Mouse (Mus musculus): Measurements from ENCODE around the gene Ppfia4. TPM values are rescaled to one million over a fixed set of nuclear protein-coding genes. Genes with fewer than 3 reads are reported as not detected.

The Ppfia4 gene
- polyA plus RNA-seq, 1 experiment from 2014 or later, result 9.4 TPM

- 5% methylated on average over 53 of the region's 59 CpGs for WGBS (ENCODE audit: insufficient replicate concordance)
- peak overlapping the region; percentile 87 for H3K4me2 ChIP-seq
- H3K4me3 ChIP-seq (ENCODE audit: low read depth, low read length), result peak overlapping the region; percentile 54
- no peaks in the 10 kb centered on the region; the same call in 1 of the 2 replicates for H3K36me3 ChIP-seq (ENCODE audit: control insufficient read depth, insufficient read depth, low read length)
- H3K27me3 ChIP-seq (ENCODE audit: control insufficient read depth, insufficient read depth, low read length), result peaks cover 13% of the 10 kb centered on the region
- no peak overlapping the region for H3K27ac ChIP-seq (ENCODE audit: low read depth, low read length)
- H3K9me3 ChIP-seq (replicated peaks; ENCODE audit: control insufficient read depth, low read length), result no peaks in the 10 kb centered on the region
- 0 out of 2 replicates have a peak, but pooled peaks have one; percentile 15 for ATAC-seq (replicated peaks; ENCODE audit: insufficient number of reproducible peaks, low FRiP score, low TSS enrichment)
- H3K4me1 ChIP-seq (ENCODE audit: control insufficient read depth, insufficient read depth, low read length), result peaks cover 31% of the 10 kb centered on the region
- H3K9ac ChIP-seq (ENCODE audit: low read depth, low read length), result peak overlapping the region; percentile 58
These were observed 33.9 kb downstream of the Ppfia4 start for GRCm38 (mm10) chr1:134298636-134299411.

DNA sequence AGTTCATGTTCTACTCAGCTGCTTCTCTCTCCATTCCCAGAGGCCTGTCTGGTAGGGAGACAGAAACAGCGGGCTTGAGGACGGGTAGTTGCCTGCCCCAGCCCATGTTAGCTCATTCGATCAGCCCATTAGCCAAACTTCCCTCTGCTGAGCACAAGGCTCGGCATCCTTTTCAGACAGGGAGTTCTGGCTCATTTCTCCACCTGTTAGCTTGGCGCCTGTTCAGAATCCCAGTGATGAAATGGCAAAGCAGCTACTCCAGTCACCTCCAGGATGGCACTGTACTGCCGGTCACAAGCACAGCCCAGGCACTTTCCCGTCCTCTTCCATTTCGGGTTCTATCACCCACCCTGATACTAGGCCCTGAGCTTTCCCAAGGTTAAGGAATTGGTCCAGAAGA, 35.5 kb downstream of the Ppfia4 start:
- Histone ChIP-seq H3K4me2 (no peak overlapping the region), H3K27ac (ENCODE audit: low read depth, low read length) (no peak overlapping the region), H3K4me1 (ENCODE audit: control insufficient read depth, insufficient read depth, low read length) (peaks cover 18% of the 10 kb centered on the region), H3K27me3 (ENCODE audit: control insufficient read depth, insufficient read depth, low read length) (peaks cover 13% of the 10 kb centered on the region), H3K4me3 (ENCODE audit: low read depth, low read length) (no peak overlapping the region), H3K36me3 (ENCODE audit: control insufficient read depth, insufficient read depth, low read length) (no peaks in the 10 kb centered on the region), H3K9me3 (replicated peaks; ENCODE audit: control insufficient read depth, low read length) (no peaks in the 10 kb centered on the region), H3K9ac (ENCODE audit: low read depth, low read length) (no peak overlapping the region)
- WGBS (ENCODE audit: insufficient replicate concordance), result 85% methylated on average over 8 of the region's 8 CpGs
- ATAC-seq (replicated peaks; ENCODE audit: insufficient number of reproducible peaks, low FRiP score, low TSS enrichment), result no peak

DNA sequence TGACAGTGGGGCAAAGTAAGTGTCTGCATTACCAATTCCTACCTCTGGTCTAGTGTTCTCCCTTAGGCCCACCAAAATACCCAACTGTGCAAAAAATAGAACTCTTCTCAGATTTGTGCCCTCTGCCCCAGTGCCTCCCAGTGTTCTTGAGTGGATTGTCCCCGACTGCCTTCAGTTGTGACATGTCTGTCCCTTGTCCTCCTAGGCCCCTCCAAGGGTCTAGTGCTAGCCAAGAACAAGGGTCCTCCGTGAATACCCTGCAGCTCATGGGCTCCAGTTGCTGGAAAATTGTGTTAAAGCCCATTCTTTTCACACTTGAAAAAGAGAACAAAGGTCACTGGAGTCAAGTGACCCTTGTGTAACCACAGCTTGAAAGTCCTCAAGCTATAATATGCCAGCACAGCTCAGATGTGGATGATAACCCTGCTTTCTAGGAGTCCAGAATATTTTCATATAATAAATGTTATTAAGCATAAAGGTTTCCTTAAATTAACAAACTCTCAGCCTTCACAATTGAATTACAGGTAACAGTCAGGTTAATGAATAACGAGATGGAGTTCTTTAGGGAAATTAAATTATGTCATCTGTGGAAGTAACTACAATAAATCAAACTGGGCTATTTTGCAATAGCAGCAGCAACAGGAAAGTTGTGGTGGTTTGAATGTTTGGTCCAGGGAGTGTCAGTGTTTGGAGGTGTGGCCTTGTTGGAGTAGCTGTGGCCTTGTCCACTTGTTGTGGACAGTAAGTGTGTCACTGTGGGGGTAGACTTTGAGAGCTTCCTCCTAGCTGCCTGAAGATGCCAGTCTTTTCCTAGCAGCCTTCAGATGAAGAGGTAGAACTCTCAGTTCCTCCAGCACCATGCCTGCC, 38.8 kb downstream of the Ppfia4 start:
- Histone ChIP-seq H3K9ac (ENCODE audit: low read depth, low read length) (no peak overlapping the region), H3K9me3 (replicated peaks; ENCODE audit: control insufficient read depth, low read length) (no peaks in the 10 kb centered on the region)
- no peak for ATAC-seq (replicated peaks; ENCODE audit: insufficient number of reproducible peaks, low FRiP score, low TSS enrichment)

GRCm38 (mm10) chr1:134293276-134293675, 39.5 kb downstream of the Ppfia4 start:
- no peak overlapping the region for H3K4me2 ChIP-seq
- H3K36me3 ChIP-seq (ENCODE audit: control insufficient read depth, insufficient read depth, low read length), result no peaks in the 10 kb centered on the region
- no peak overlapping the region for H3K4me3 ChIP-seq (ENCODE audit: low read depth, low read length)
- H3K9ac ChIP-seq (ENCODE audit: low read depth, low read length), result no peak overlapping the region
- 0 out of 2 replicates have a peak, but pooled peaks cover 3% of the 10 kb centered on the region for H3K4me1 ChIP-seq (ENCODE audit: control insufficient read depth, insufficient read depth, low read length)
- peaks cover 2% of the 10 kb centered on the region for H3K27me3 ChIP-seq (ENCODE audit: control insufficient read depth, insufficient read depth, low read length)
- 79% methylated on average over 7 of the region's 7 CpGs for WGBS (ENCODE audit: insufficient replicate concordance)
- no peak overlapping the region for H3K27ac ChIP-seq (ENCODE audit: low read depth, low read length)
- no peak for ATAC-seq (replicated peaks; ENCODE audit: insufficient number of reproducible peaks, low FRiP score, low TSS enrichment)
- H3K9me3 ChIP-seq (replicated peaks; ENCODE audit: control insufficient read depth, low read length), result no peaks in the 10 kb centered on the region

More for the DNA sequence above, 38.8 kb downstream of the Ppfia4 start:
- H3K4me2 ChIP-seq, result no peak overlapping the region
- H3K4me1 ChIP-seq (ENCODE audit: control insufficient read depth, insufficient read depth, low read length), result peaks cover 9% of the 10 kb centered on the region; the same call in 1 of the 2 replicates
- H3K27me3 ChIP-seq (ENCODE audit: control insufficient read depth, insufficient read depth, low read length), result peaks cover 6% of the 10 kb centered on the region
- no peak overlapping the region for H3K4me3 ChIP-seq (ENCODE audit: low read depth, low read length)
- no peak overlapping the region for H3K27ac ChIP-seq (ENCODE audit: low read depth, low read length)
- H3K36me3 ChIP-seq (ENCODE audit: control insufficient read depth, insufficient read depth, low read length), result no peaks in the 10 kb centered on the region
- WGBS (ENCODE audit: insufficient replicate concordance), result 73% methylated on average over 3 of the region's 3 CpGs

GRCm38 (mm10) chr1:134292601-134293000, 40.1 kb downstream of the Ppfia4 start:
- no peak for ATAC-seq (replicated peaks; ENCODE audit: insufficient number of reproducible peaks, low FRiP score, low TSS enrichment)
- H3K9me3 ChIP-seq (replicated peaks; ENCODE audit: control insufficient read depth, low read length), result no peaks in the 10 kb centered on the region
- H3K27me3 ChIP-seq (ENCODE audit: control insufficient read depth, insufficient read depth, low read length), result no peaks in the 10 kb centered on the region
- 48% methylated on average over 9 of the region's 9 CpGs for WGBS (ENCODE audit: insufficient replicate concordance)
- no peak overlapping the region for H3K27ac ChIP-seq (ENCODE audit: low read depth, low read length)
- H3K36me3 ChIP-seq (ENCODE audit: control insufficient read depth, insufficient read depth, low read length), result no peaks in the 10 kb centered on the region
- no peak overlapping the region for H3K4me2 ChIP-seq
- H3K4me1 ChIP-seq (ENCODE audit: control insufficient read depth, insufficient read depth, low read length), result 0 out of 2 replicates have a peak, but pooled peaks cover 3% of the 10 kb centered on the region
- no peak overlapping the region for H3K9ac ChIP-seq (ENCODE audit: low read depth, low read length)
- H3K4me3 ChIP-seq (ENCODE audit: low read depth, low read length), result no peak overlapping the region

DNA sequence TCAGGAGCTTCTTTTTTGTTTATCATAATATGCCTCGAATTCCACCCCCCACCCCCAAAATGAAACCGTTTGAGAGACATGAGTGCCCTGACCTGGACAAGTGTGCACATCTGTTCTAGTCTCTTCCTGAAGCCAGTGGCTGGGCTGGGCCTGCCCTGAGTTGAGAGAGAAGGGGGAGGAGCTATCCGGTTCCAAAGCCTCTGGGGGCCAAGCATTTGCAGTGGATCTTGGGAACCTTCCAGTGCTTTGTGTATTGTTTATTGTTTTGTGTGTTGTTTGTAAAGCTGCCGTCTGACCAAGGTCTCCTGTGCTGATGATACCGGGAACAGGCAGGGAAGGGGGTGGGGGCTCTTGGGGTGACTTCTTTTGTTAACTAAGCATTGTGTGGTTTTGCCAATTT, 40.7 kb downstream of the Ppfia4 start:
- H3K4me2 ChIP-seq, result no peak overlapping the region
- H3K27ac ChIP-seq (ENCODE audit: low read depth, low read length), result no peak overlapping the region
- H3K4me1 ChIP-seq (ENCODE audit: control insufficient read depth, insufficient read depth, low read length), result 0 out of 2 replicates have a peak, but pooled peaks cover 3% of the 10 kb centered on the region
- H3K9ac ChIP-seq (ENCODE audit: low read depth, low read length), result no peak overlapping the region
- no peaks in the 10 kb centered on the region for H3K9me3 ChIP-seq (replicated peaks; ENCODE audit: control insufficient read depth, low read length)
- H3K4me3 ChIP-seq (ENCODE audit: low read depth, low read length), result no peak overlapping the region
- WGBS (ENCODE audit: insufficient replicate concordance), result 23% methylated on average over 5 of the region's 5 CpGs
- no peak for ATAC-seq (replicated peaks; ENCODE audit: insufficient number of reproducible peaks, low FRiP score, low TSS enrichment)
- H3K27me3 ChIP-seq (ENCODE audit: control insufficient read depth, insufficient read depth, low read length), result no peaks in the 10 kb centered on the region
- no peaks in the 10 kb centered on the region for H3K36me3 ChIP-seq (ENCODE audit: control insufficient read depth, insufficient read depth, low read length)

DNA sequence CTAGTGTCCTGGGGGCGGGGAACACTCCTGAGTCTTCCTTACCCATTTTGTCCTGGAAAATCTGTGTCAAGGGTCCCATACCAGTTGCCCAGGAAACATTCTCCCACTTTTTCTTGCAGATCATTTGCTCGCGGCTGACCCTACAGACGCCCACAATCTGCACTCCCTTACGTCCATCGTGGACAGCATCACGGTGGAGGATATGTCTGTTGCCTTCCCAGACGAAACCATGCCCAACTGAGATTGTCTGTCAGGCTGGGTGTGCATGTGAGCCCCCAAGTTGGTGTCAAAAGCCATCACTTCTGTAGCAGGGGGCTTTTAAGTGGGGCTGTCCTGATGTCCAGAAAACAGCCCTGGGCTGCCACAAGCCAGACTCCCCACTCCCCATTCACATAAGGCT, 41.2 kb downstream of the Ppfia4 start:
- H3K27me3 ChIP-seq (ENCODE audit: control insufficient read depth, insufficient read depth, low read length), result no peaks in the 10 kb centered on the region
- H3K4me2 ChIP-seq, result no peak overlapping the region
- H3K4me3 ChIP-seq (ENCODE audit: low read depth, low read length), result no peak overlapping the region
- ATAC-seq (replicated peaks; ENCODE audit: insufficient number of reproducible peaks, low FRiP score, low TSS enrichment), result no peak
- no peak overlapping the region for H3K27ac ChIP-seq (ENCODE audit: low read depth, low read length)
- WGBS (ENCODE audit: insufficient replicate concordance), result 75% methylated on average over 8 of the region's 8 CpGs
- H3K9ac ChIP-seq (ENCODE audit: low read depth, low read length), result no peak overlapping the region
- 0 out of 2 replicates have a peak, but pooled peaks cover 3% of the 10 kb centered on the region for H3K4me1 ChIP-seq (ENCODE audit: control insufficient read depth, insufficient read depth, low read length)
- H3K9me3 ChIP-seq (replicated peaks; ENCODE audit: control insufficient read depth, low read length), result no peaks in the 10 kb centered on the region
- no peaks in the 10 kb centered on the region for H3K36me3 ChIP-seq (ENCODE audit: control insufficient read depth, insufficient read depth, low read length)

DNA sequence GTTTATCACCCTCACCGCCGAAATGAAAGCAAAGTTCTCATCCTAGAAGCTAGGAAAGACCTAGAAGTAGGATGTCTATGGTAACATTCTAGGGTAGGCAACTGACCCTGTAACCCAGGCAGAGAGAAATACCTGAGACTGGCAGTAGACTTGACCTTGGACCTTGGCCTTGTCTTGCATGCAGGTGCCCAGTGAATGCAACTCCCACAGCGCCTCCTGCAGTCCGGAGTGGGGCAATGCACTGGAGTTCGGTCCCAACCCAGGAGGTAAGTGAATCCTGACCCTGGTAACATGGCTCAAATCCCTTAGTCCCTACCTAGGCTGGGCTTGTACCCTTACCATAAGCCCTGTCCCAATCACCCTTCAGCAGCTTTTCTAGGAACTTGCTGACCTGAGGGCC, 41.8 kb downstream of the Ppfia4 start:
- 52% methylated on average over 5 of the region's 5 CpGs for WGBS (ENCODE audit: insufficient replicate concordance)
- no peak overlapping the region for H3K4me2 ChIP-seq
- no peaks in the 10 kb centered on the region for H3K36me3 ChIP-seq (ENCODE audit: control insufficient read depth, insufficient read depth, low read length)
- no peaks in the 10 kb centered on the region for H3K9me3 ChIP-seq (replicated peaks; ENCODE audit: control insufficient read depth, low read length)
- no peak overlapping the region for H3K4me3 ChIP-seq (ENCODE audit: low read depth, low read length)
- no peaks in the 10 kb centered on the region for H3K27me3 ChIP-seq (ENCODE audit: control insufficient read depth, insufficient read depth, low read length)
- 0 out of 2 replicates have a peak, but pooled peaks cover 3% of the 10 kb centered on the region for H3K4me1 ChIP-seq (ENCODE audit: control insufficient read depth, insufficient read depth, low read length)
- H3K9ac ChIP-seq (ENCODE audit: low read depth, low read length), result no peak overlapping the region
- no peak overlapping the region for H3K27ac ChIP-seq (ENCODE audit: low read depth, low read length)
- ATAC-seq (replicated peaks; ENCODE audit: insufficient number of reproducible peaks, low FRiP score, low TSS enrichment), result no peak

Measured in heart, embryonic 11.5 days (tissue).